Mouse (Mus musculus): Measurements from ENCODE around the gene Slc23a2.

DNA sequence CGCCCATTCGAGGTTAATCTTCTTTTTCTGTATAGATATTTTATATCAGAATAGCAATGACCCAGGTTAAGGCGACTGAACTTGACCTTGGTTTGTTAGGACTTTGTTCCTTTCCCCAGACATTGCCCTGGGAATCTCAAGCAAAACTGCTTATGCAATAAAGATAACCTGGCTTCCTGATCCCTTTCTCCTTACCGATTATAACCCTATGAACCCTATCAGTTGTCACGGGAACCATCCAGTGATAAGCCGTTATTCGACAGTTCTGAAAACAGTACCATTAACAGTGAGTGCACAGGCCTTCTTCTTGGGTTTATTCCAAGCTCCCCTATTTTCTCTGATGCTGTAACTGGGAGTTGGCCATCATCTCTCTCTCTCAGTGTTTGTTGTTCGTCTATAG, 27.0 kb upstream of the Slc23a2 start:
- TF ChIP-seq CTCF (IDR thresholded peaks at IDR 0.05; ENCODE audit: low read depth) (no peak), EP300 (optimal IDR thresholded peaks at IDR 0.05) (no peak)

Measured in stomach, postnatal 0 days (tissue).